Mouse (Mus musculus): Measurements from ENCODE around the gene Dnmt3c.
"Not testable (repeated sequence)": the region's sequence is repeated elsewhere in the genome, so short reads cannot be mapped to it uniquely, and the experiment has no call there.

Dnmt3c gene

GRCm38 (mm10) chr2:153717861-153718260, 21.4 kb downstream of the Dnmt3c start:
- DNase-seq (ENCODE audit: low spot score in 2 of 2) = not testable (repeated sequence)

- DNase-seq (ENCODE audit: low spot score in 2 of 2) = no peak
These were observed 26.6 kb downstream of the Dnmt3c start for GRCm38 (mm10) chr2:153723098-153723497.

DNA sequence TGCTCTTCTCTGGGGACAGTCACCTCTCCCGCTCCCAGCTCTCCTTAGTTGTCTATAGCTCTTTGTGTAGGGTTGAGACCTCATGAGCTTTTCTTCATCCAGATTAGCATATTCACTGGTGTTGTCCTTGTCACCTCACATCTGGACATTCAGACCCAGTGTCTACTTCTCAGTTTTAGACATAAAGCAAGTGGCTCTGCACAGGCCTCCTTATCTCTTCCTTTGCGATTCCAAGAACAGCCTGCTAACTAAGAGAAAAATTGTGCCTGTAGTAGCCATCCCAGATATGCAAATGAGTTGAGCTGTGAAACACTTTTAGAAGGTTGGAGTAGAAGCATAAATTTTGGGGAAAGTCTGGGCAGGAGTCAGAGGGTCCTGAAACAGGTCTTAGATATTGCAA, 28.0 kb downstream of the Dnmt3c start:
- DNase-seq (ENCODE audit: low spot score in 2 of 2) = no peak

GRCm38 (mm10) chr2:153724871-153725270, 28.4 kb downstream of the Dnmt3c start:
- DNase-seq (ENCODE audit: low spot score in 2 of 2) = no peak

- no peak for DNase-seq (ENCODE audit: low spot score in 2 of 2)
These were observed 28.8 kb downstream of the Dnmt3c start for GRCm38 (mm10) chr2:153725291-153725690.

- no peak for DNase-seq (ENCODE audit: low spot score in 2 of 2)
These were observed 37.6 kb downstream of the Dnmt3c start for GRCm38 (mm10) chr2:153734033-153734432.

DNA sequence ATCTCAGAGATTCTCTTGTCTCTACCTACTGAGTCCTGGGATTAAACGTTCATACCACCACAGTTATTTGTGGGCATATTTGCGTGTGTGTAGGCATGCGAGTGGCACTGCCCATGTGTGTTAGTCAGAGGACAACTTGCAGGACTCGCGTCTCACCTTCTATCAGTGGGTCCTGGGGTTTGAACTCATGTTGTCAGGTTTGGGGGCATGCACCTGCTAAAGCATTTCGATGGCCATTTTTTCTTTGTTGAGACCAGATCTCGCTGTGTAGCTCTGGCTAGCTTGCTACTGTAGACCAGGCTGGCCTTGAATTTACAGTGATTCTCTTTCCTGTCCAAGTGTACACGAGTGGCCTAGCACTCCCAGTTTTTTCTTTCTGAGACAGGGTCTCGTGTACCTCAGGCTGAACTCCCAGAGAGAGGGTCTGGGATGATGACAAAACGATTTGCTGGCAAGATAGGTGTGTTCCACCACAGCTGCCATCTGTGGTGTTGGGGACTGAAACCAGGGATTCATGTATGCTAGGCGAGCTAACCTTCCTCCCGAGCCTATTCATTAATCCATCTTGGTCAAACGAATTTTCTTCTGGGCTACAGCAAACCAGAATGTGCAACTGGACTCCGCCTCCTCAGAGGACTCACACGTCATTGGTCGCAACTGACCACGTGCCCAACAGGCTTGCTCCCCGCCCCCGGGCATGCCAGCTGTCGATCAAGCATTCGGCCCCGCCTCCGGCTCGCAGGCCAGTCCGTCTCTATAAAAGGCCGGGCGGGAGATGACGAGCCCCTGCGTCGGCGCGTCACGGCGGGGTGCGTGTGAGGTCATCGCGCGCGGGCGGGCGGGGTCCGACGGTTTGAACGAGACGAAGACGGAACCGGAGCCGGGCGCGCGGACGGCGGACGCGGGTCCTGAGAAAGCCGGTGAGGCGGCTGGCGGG, 44.3 kb downstream of the Dnmt3c start, which contains the start of gene Mapre1:
Mapre1 (plus strand) TSS at position 775 of the 937 bp plus-strand sequence.
- peak; percentile 98 to 99 for DNase-seq (ENCODE audit: low spot score in 2 of 2)

- DNase-seq (ENCODE audit: low spot score in 2 of 2) = peak in 1 of 2 experiments; percentile 10
These were observed 45.1 kb downstream of the Dnmt3c start for GRCm38 (mm10) chr2:153741437-153742065.

GRCm38 (mm10) chr2:153747994-153748393, 51.5 kb downstream of the Dnmt3c start:
- no peak for DNase-seq (ENCODE audit: low spot score in 2 of 2)

DNA sequence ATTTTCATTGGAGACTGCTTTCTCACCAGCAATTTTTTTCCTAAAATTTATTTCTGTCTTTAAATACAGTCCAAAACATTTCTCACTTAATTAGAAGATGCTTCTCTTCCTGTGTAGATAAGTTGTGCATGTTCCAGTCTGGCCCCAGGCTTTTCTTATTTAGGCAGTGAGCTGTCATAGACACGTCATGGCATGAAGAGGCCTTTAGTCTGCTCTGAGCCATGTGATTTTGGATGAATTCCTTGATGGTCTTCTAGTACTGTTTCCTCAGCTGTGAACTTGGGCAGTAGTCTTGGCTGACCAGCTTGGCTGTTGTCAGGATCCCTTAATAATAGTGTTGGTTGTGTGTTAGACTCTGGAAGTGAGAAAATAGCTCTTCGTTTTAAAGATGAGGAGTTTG, 53.9 kb downstream of the Dnmt3c start:
- no peak for DNase-seq (ENCODE audit: low spot score in 2 of 2)

- no peak for DNase-seq (ENCODE audit: low spot score in 2 of 2)
These were observed 65.7 kb downstream of the Dnmt3c start for GRCm38 (mm10) chr2:153762121-153762520.

DNA sequence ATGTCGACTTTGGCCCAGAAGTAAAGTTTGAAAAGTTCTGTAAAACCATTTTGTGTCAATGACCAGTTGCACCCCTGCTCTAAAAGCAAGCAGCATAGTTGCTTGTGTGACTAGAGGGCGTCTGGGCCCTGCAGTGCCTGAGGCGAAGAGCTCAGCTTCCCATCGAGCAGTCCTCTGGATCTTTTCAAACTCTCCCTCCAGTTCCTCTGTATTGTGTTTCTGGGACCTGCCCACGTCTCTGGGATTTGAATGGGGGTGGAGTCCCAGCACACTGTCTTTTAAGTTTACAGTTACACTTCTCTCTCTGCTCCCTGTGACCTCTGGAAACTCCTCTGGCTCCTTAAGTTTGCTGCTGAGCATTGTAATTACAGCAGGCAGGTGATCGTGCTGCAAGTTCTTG, 71.0 kb downstream of the Dnmt3c start:
- no peak for DNase-seq (ENCODE audit: low spot score in 2 of 2)

- no peak for DNase-seq (ENCODE audit: low spot score in 2 of 2)
These were observed 72.4 kb downstream of the Dnmt3c start for GRCm38 (mm10) chr2:153768881-153769280.

- DNase-seq (ENCODE audit: low spot score in 2 of 2) = no peak
These were observed 76.5 kb downstream of the Dnmt3c start for GRCm38 (mm10) chr2:153772950-153773349.

DNA sequence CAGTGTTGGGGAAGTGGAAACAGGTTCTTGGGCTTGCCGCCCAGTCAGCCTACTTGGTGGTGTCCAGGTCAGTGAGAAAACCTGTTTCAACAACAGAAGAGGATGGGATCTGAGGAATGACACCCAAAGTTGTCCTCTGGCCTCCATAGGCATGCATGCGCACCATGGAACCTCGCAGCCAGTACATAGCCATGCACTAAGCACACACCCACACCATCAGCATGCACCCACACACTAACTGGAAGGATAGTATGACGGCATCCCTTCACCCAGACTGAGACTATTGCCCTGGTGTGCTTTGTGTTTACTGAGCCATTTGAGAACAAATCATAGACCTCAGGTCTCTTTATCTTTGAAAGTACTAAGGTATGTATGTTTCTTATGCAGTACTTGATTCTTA, 79.0 kb downstream of the Dnmt3c start:
- DNase-seq (ENCODE audit: low spot score in 2 of 2) = no peak

- peak; percentile 15 to 36 for DNase-seq (ENCODE audit: low spot score in 2 of 2)
These were observed 82.3 kb downstream of the Dnmt3c start for GRCm38 (mm10) chr2:153778638-153779362.
